Mouse (Mus musculus) frontal cortex, postnatal 14 days (tissue): ENCODE measurements at regions not wholly inside any gene's neighbourhood (a gene's known extent, or its start where the extent isn't known, plus 50 kb on each side); places are given as distances from the start of the nearest gene placed in this dataset.

Experiments
- DNase-seq, 2 experiments: peaks; one replicate each; pipeline ENCODE4 v3.0.0; 2022; ENCODE audit warnings: low spot score in 2 of 2

GRCm38 (mm10) chr9:14174324-14175040 is 100.4 kb upstream of the Sesn3 start:
- DNase-seq: no peak

GRCm38 (mm10) chr9:14175041-14175881 is 99.6 kb upstream of the Sesn3 start:
- DNase-seq: no peak

GRCm38 (mm10) chr9:14179777-14180176 is 95.1 kb upstream of the Sesn3 start:
- DNase-seq: no peak

- no peak for DNase-seq
Measured at GRCm38 (mm10) chr9:14184261-14184660, 90.6 kb upstream of the Sesn3 start.

GRCm38 (mm10) chr9:14185681-14186080 is 89.2 kb upstream of the Sesn3 start:
- DNase-seq: no peak

- DNase-seq: no peak
Measured at GRCm38 (mm10) chr9:14187753-14188152, 87.1 kb upstream of the Sesn3 start.

- no peak for DNase-seq
Measured at GRCm38 (mm10) chr9:14188504-14188903, 86.4 kb upstream of the Sesn3 start.

- no peak for DNase-seq
Measured at GRCm38 (mm10) chr9:14190660-14191059, 84.2 kb upstream of the Sesn3 start.

GRCm38 (mm10) chr9:14194748-14195147 is 80.1 kb upstream of the Sesn3 start:
- no peak for DNase-seq

- no peak for DNase-seq
Measured at GRCm38 (mm10) chr9:14199116-14199515, 75.8 kb upstream of the Sesn3 start.

GRCm38 (mm10) chr9:14199983-14200700 is 74.7 kb upstream of the Sesn3 start:
- no peak for DNase-seq

- no peak for DNase-seq
Measured at GRCm38 (mm10) chr9:14200852-14201251, 74.0 kb upstream of the Sesn3 start.

- no peak for DNase-seq
Measured at GRCm38 (mm10) chr9:14202551-14203306, 72.1 kb upstream of the Sesn3 start.

GRCm38 (mm10) chr9:14203307-14203695 is 71.6 kb upstream of the Sesn3 start:
- no peak for DNase-seq

- DNase-seq: no peak
Measured at GRCm38 (mm10) chr9:14203768-14204416, 71.0 kb upstream of the Sesn3 start.

GRCm38 (mm10) chr9:14204817-14205216 is 70.0 kb upstream of the Sesn3 start:
- DNase-seq: no peak

- DNase-seq: no peak
Measured at GRCm38 (mm10) chr9:14206838-14207560, 67.9 kb upstream of the Sesn3 start.

- DNase-seq: no peak
Measured at GRCm38 (mm10) chr9:14207561-14207936, 67.3 kb upstream of the Sesn3 start.

- no peak for DNase-seq
Measured at GRCm38 (mm10) chr9:14213283-14213682, 61.6 kb upstream of the Sesn3 start.

- no peak for DNase-seq
Measured at GRCm38 (mm10) chr9:14215171-14215782, 59.6 kb upstream of the Sesn3 start.
